Mouse (Mus musculus): ENCODE measurements at regions not wholly inside any gene's neighbourhood (a gene's known extent, or its start where the extent isn't known, plus 50 kb on each side); places are given as distances from the start of the nearest gene placed in this dataset.

GRCm38 (mm10) chr4:66478601-66479217, 74.3 kb upstream of the Astn2 start:
- DNase-seq (ENCODE audit: low spot score in 2 of 2) = no peak

All from cerebellum, postnatal 4 days (tissue).